Mouse (Mus musculus): Measurements from ENCODE around the gene Gm43720.

The Gm43720 gene

GRCm38 (mm10) chr5:138279585-138280424 is at the start of gene Gm43720, which contains the start of the genes Gpc2 and Stag3:
Gm43720 (minus strand) TSS chr5:138279958.
Gpc2 (minus strand) TSS chr5:138280005.
Stag3 (plus strand) TSS chr5:138280240.
- DNase-seq (ENCODE audit: low read depth) = peak; percentile 94

GRCm38 (mm10) chr5:138312795-138313194 is 33.0 kb upstream of the Gm43720 start:
- no peak for DNase-seq (ENCODE audit: low read depth)

- no peak for DNase-seq (ENCODE audit: low read depth)
Observed at GRCm38 (mm10) chr5:138299613-138300012, 19.9 kb upstream of the Gm43720 start.

- no peak for DNase-seq (ENCODE audit: low read depth)
Observed at GRCm38 (mm10) chr5:138294158-138294557, 14.4 kb upstream of the Gm43720 start.

GRCm38 (mm10) chr5:138291638-138292037 is 11.9 kb upstream of the Gm43720 start:
- DNase-seq (ENCODE audit: low read depth) = no peak

- peak; percentile 53 for DNase-seq (ENCODE audit: low read depth)
Observed at GRCm38 (mm10) chr5:138287861-138288260, 8.1 kb upstream of the Gm43720 start.

- peak; percentile 28 for DNase-seq (ENCODE audit: low read depth)
Observed at GRCm38 (mm10) chr5:138283540-138283939, 3.8 kb upstream of the Gm43720 start.

- DNase-seq (ENCODE audit: low read depth) = no peak
Observed at GRCm38 (mm10) chr5:138281798-138282197, 2.0 kb upstream of the Gm43720 start.

- peak; percentile 25 for DNase-seq (ENCODE audit: low read depth)
Observed at GRCm38 (mm10) chr5:138280829-138281228, 1.1 kb upstream of the Gm43720 start.

GRCm38 (mm10) chr5:138280425-138280768 is 639 bp upstream of the Gm43720 start:
- no peak for DNase-seq (ENCODE audit: low read depth)

GRCm38 (mm10) chr5:138277994-138278393 is 1.8 kb downstream of the Gm43720 start:
- no peak for DNase-seq (ENCODE audit: low read depth)

- DNase-seq (ENCODE audit: low read depth) = no peak
Observed at GRCm38 (mm10) chr5:138275216-138276050, 4.3 kb downstream of the Gm43720 start.

- DNase-seq (ENCODE audit: low read depth) = no peak
Observed at GRCm38 (mm10) chr5:138274186-138274585, 5.6 kb downstream of the Gm43720 start.

- DNase-seq (ENCODE audit: low read depth) = no peak
Observed at GRCm38 (mm10) chr5:138272409-138272923, 7.3 kb downstream of the Gm43720 start, which contains the start of gene Gal3st4. Gal3st4 (minus strand) TSS chr5:138272840.

GRCm38 (mm10) chr5:138271232-138271631 is 8.5 kb downstream of the Gm43720 start:
- DNase-seq (ENCODE audit: low read depth) = no peak

- DNase-seq (ENCODE audit: low read depth) = no peak
Observed at GRCm38 (mm10) chr5:138268980-138269379, 10.8 kb downstream of the Gm43720 start.

GRCm38 (mm10) chr5:138267114-138267513 is 12.6 kb downstream of the Gm43720 start:
- no peak for DNase-seq (ENCODE audit: low read depth)

GRCm38 (mm10) chr5:138265712-138266111 is 14.0 kb downstream of the Gm43720 start:
- DNase-seq (ENCODE audit: low read depth) = no peak

- DNase-seq (ENCODE audit: low read depth) = no peak
Observed at GRCm38 (mm10) chr5:138264207-138264578, 15.6 kb downstream of the Gm43720 start.

- DNase-seq (ENCODE audit: low read depth) = peak; percentile 95
Observed at GRCm38 (mm10) chr5:138263260-138264206, 16.2 kb downstream of the Gm43720 start, which contains the start of gene BC037034. BC037034 (minus strand) TSS chr5:138264033.

GRCm38 (mm10) chr5:138262582-138263240 is 17.0 kb downstream of the Gm43720 start:
- peak; percentile 37 for DNase-seq (ENCODE audit: low read depth)
